Mouse (Mus musculus) cerebellum, adult 2 months (tissue): ENCODE measurements around the gene Ulk4. TPM values are rescaled to one million over a fixed set of nuclear protein-coding genes. Genes with fewer than 3 reads are reported as not detected.
"Not testable (repeated sequence)": the region's sequence is repeated elsewhere in the genome, so short reads cannot be mapped to it uniquely, and the experiment has no call there.

Source experiments
- DNase-seq, 2 experiments: peaks; one replicate each; pipeline ENCODE4 v3.0.0; 2021
- H3K27ac ChIP-seq: fragments of 200-500 bp; 2 replicates; pipeline ENCODE4 v1.5.1; 2012; ENCODE audit warnings: low read length, control low read depth, inconsistent platforms; ENCODE audit not compliant: insufficient read depth
- H3K27me3 ChIP-seq: fragments of 200-500 bp; 2 replicates; pipeline ENCODE4 v1.6.1; 2012; ENCODE audit warnings: inconsistent platforms, mild to moderate bottlenecking, low read length, moderate library complexity; ENCODE audit not compliant: control insufficient read depth, insufficient read depth
- H3K4me1 ChIP-seq: fragments of 200-500 bp; 2 replicates; pipeline ENCODE4 v1.6.1; 2011; ENCODE audit warnings: low read length; ENCODE audit not compliant: control insufficient read depth, insufficient read depth
- H3K4me3 ChIP-seq: fragments of 200-500 bp; replicated peaks from 2 replicates; pipeline ENCODE3; 2011; ENCODE audit warnings: mild to moderate bottlenecking, low read depth, low read length, control low read depth; ENCODE audit not compliant: insufficient read depth
- CTCF ChIP-seq: fragments of 200-500 bp; IDR thresholded peaks from 2 replicates; pipeline ENCODE4 v1.5.1; 2011; ENCODE audit warnings: low read depth, mild to moderate bottlenecking, control low read depth, low read length, moderate library complexity, borderline replicate concordance; ENCODE audit not compliant: insufficient read depth
- POLR2A ChIP-seq: fragments of 200-500 bp; IDR thresholded peaks from 2 replicates; pipeline ENCODE4 v1.6.1; 2011; ENCODE audit warnings: low read length, control low read depth, borderline replicate concordance; ENCODE audit not compliant: insufficient read depth
- WGBS: fragments of 180-500 bp; shearing (Covaris S2); methylation state at CpG from one replicate; pipeline ENCODE4 v1.1.7; 2018; 5-methylcytosine and 5-hydroxymethylcytosine counted together
- polyA plus RNA-seq: library from polyadenylated mRNA; depleted of rRNA; stranded (reverse); fragments of >200 nt; gene quantifications from 2 replicates; pipeline ENCODE4 v1.2.3, GENCODE M21; 2012

The Ulk4 gene
- polyA plus RNA-seq, 1 experiment: 2.1 TPM

GRCm38 (mm10) chr9:121216536-121217320, 60.3 kb downstream of the Ulk4 start:
- Histone ChIP-seq H3K4me1 (no peaks in the 10 kb centered on the region), H3K4me3 (no peak overlapping the region), H3K27me3 (no peaks in the 10 kb centered on the region), H3K27ac (no peak overlapping the region)
- no peak for DNase-seq
- TF ChIP-seq POLR2A: no peak
- TF ChIP-seq CTCF: no peak
- WGBS: 74% methylated on average over 20 of the region's 20 CpGs

- WGBS: 43% methylated on average over 3 of the region's 3 CpGs
- Histone ChIP-seq H3K4me1 (no peaks in the 10 kb centered on the region), H3K27ac (no peak overlapping the region), H3K27me3 (no peaks in the 10 kb centered on the region), H3K4me3 (no peak overlapping the region)
- DNase-seq: peak; percentile 49 to 66
- peak; percentile 84 for TF ChIP-seq CTCF
- no peak for TF ChIP-seq POLR2A
Measured at GRCm38 (mm10) chr9:121215349-121216000, 61.5 kb downstream of the Ulk4 start.

DNA sequence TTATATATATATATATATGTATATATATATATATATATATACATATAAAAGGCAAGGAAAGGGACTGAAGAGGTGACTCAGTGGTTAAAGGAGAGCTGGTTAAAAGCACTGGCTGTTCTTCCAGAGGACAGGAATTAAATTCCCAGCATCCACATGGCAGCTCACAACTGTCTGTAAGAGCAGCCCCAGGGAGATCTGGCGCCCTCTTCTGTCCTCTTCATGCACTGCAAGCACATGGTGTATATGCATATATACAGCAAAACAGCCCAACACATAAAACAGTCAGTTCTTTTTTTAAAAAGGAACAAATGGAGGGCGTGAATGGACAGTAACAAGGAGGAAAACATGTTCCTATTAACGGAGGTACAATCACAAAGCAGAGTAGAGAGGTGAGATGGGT, 64.7 kb downstream of the Ulk4 start:
- H3K4me3 ChIP-seq: no peak overlapping the region
- H3K27ac ChIP-seq: no peak overlapping the region
- no peaks in the 10 kb centered on the region for H3K4me1 ChIP-seq
- TF ChIP-seq POLR2A: no peak
- 70% methylated on average over 3 of the region's 3 CpGs for WGBS
- no peaks in the 10 kb centered on the region for H3K27me3 ChIP-seq
- no peak for DNase-seq

- WGBS: 58% methylated on average over 7 of the region's 7 CpGs
- TF ChIP-seq POLR2A (no peak), CTCF (no peak)
- Histone ChIP-seq H3K27me3 (no peaks in the 10 kb centered on the region), H3K27ac (no peak overlapping the region), H3K4me1 (no peaks in the 10 kb centered on the region), H3K4me3 (no peak overlapping the region)
- no peak for DNase-seq
Measured at GRCm38 (mm10) chr9:121205046-121205445, 72.0 kb downstream of the Ulk4 start.

- WGBS: 85% methylated on average over 14 of the region's 14 CpGs
- no peak for DNase-seq
- no peaks in the 10 kb centered on the region for H3K27me3 ChIP-seq
- TF ChIP-seq POLR2A (no peak), CTCF (no peak)
- H3K4me1 ChIP-seq: no peaks in the 10 kb centered on the region
- H3K4me3 ChIP-seq: no peak overlapping the region
- no peak overlapping the region for H3K27ac ChIP-seq
Measured at GRCm38 (mm10) chr9:121204149-121204800, 72.7 kb downstream of the Ulk4 start.

- no peak overlapping the region for H3K27ac ChIP-seq
- H3K4me1 ChIP-seq: no peaks in the 10 kb centered on the region
- TF ChIP-seq POLR2A: no peak
- TF ChIP-seq CTCF: no peak
- no peak overlapping the region for H3K4me3 ChIP-seq
- WGBS: 97% methylated on average over 1 of the region's 1 CpGs
- H3K27me3 ChIP-seq: no peaks in the 10 kb centered on the region
- no peak for DNase-seq
Measured at GRCm38 (mm10) chr9:121203686-121204085, 73.3 kb downstream of the Ulk4 start.

DNA sequence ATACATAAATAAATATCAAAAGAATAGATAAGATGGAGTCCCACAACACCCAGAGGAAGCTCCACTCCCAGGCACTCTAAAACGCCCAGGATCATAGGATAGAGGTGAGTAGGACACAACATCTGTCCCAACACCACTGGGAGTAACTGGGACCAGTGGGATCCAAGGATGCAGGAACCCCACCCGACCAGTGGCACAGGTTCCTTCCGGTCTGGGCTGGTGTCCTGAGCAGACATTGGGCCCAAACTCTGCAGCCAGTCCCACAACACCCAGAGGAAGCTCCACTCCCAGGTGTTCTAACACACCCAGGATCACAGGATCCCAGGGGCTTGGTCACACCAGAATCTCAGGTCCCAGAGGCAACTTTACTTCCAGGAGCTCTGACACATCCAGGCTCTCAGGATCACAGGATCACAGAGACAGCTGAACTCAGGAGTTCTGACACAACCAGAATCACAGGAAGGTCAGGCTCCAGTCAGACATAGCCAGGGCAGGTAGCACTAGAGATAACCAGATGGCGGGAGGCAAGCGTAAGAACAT, 77.8 kb downstream of the Ulk4 start:
- H3K27ac ChIP-seq, H3K27me3 ChIP-seq, H3K4me1 ChIP-seq, H3K4me3 ChIP-seq, DNase-seq: not testable (repeated sequence)
- WGBS: 91% methylated on average over 5 of the region's 5 CpGs

- 93% methylated on average over 9 of the region's 9 CpGs for WGBS
- TF ChIP-seq CTCF: no peak
- no peak for TF ChIP-seq POLR2A
- H3K27me3 ChIP-seq: no peaks in the 10 kb centered on the region
- DNase-seq: no peak
- H3K27ac ChIP-seq: no peak overlapping the region
- H3K4me1 ChIP-seq: no peaks in the 10 kb centered on the region
- no peak overlapping the region for H3K4me3 ChIP-seq
Measured at GRCm38 (mm10) chr9:121196473-121196872, 80.5 kb downstream of the Ulk4 start.
